Mouse (Mus musculus) stomach, adult 2 months (tissue): ENCODE measurements around the gene Slc35g1. TPM values are rescaled to one million over a fixed set of nuclear protein-coding genes. Genes with fewer than 3 reads are reported as not detected.

ENCODE experiments used
- polyA plus RNA-seq: library from polyadenylated mRNA; depleted of rRNA; stranded (reverse); fragments of >200 nt; gene quantifications from 2 replicates; pipeline ENCODE4 v1.2.3, GENCODE M21; 2012; rRNA removed

The Slc35g1 gene
- 8.1 and 16.1 TPM in 2 replicates for polyA plus RNA-seq

DNA sequence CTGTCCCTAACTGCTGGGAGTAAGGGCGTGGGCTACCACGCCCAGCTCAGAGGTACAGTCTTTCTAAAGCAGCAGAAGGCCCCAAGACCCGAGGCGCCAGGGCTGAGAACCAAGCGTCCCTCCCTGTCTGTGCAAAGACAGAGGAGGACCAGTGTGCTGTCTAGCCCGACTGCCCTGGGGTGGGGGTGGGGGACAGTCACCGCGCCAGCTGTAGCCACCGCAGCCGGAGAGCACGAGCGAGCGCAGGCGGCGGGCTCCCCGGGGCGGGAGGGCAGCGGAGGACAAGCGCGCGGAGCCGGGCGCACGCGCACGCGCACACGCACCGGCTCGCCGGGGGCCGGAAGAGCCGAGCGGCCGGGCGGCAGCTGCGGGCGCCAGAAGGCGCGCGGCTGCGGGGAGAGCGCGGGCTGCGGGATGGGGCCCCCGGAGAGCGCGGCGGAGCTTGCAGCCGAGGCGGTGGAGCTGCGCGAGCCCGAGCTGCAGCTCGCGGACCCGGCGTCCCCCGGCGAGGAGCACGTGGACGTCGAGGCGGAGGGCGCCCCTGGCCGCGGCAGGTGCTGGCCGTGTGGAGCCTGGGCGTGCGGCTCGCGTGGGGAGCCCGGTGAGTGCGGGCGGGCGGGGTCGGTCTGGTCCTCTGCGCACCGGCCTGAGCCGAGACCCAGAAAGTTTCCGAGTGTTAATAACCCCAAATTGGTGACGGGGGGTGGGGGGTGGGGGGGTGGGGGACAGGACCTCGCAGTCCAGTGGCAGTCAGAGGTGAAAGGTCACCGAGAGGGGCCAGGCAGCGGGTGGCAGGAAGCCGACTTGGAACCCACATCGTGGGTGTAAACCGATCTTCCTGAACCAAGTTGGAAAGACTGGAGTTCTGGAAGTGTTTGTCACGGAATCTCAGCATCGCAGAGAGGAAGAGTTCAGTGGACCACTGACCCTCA is at the start of gene Slc35g1:
Slc35g1 (plus strand) TSS at position 280 of the 932 bp plus-strand sequence.

Other genes with a start within 250 kb of the Slc35g1 start
- 0.33 and 1.0 TPM in 2 replicates for gene Fra10ac1, start 171.8 kb upstream of the Slc35g1 start, polyA plus RNA-seq
- gene Lgi1, start 131.4 kb upstream of the Slc35g1 start, polyA plus RNA-seq, result 0.03 and 0.09 TPM in 2 replicates
- gene Plce1, start 85.1 kb downstream of the Slc35g1 start, polyA plus RNA-seq, result 0.94 and 2.8 TPM in 2 replicates